Mouse (Mus musculus) pancreas, adult 10 weeks (tissue): ENCODE results near the gene Acat2. TPM values are rescaled to one million over a fixed set of nuclear protein-coding genes. Genes with fewer than 3 reads are reported as not detected.

ENCODE experiments used
- polyA plus RNA-seq: library from polyadenylated mRNA; stranded (reverse); fragments of 350-450 nt; fragmentation: Illumina TruSeq; extraction: RNeasy Lipid Tissue Mini Kit (QIAGEN cat#74804); gene quantifications from one replicate; pipeline ENCODE4 v1.2.3, GENCODE M21; 2015; ENCODE audit warnings: low read depth, low replicate concordance; ENCODE audit not compliant: insufficient read depth

Acat2 gene
- polyA plus RNA-seq, result 2.1 TPM

DNA sequence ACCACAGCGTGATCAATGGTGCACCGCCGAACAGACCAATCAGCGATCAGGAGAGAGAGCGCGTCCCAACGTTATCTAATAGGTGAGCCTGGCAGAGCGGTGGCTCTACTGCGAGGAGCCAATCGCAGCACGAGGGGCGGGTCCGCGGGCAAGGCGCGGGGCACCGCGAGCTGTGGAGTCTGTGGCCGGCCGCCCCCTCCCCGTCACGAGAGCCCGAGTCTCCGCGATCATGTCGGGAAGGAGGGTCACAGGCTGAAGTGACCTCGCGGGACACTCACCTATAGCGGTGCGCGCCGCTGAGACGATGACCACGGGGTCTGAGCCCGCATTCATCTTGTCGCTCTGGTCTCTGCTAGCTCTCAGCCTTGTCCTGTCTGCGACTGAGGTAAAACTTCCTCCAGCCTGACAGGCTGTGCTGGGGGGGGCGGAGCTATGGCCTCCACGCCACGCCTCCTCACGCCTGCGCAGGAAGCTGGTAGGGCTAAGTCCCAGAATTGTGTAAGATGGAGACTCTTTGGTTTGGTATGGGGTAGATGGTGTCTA lies at the start of gene Acat2:
Acat2 (minus strand) TSS at position 417 of the 543 bp plus-strand sequence.

DNA sequence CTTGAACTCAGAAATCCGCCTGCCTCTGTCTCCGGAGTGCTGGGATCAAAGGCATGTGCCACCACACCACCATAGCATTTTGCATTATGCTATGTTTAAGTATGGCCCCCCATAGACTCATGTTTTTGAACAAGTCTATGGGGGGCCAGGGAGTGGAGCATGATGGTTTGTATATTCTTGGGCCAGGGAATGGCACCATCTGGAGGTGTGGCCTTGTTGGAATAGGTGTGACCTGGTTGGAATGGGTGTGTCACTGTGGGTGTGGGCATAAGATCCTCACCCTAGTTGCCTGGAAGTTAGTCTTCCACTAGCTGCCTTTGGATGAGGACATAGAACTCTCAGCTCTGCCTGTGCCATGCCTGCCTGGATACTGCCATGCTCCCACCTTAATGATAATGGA lies 46.0 kb upstream of the Acat2 start, which contains the start of gene Sod2:
Sod2 (plus strand) TSS at position 301 of the 400 bp plus-strand sequence.

DNA sequence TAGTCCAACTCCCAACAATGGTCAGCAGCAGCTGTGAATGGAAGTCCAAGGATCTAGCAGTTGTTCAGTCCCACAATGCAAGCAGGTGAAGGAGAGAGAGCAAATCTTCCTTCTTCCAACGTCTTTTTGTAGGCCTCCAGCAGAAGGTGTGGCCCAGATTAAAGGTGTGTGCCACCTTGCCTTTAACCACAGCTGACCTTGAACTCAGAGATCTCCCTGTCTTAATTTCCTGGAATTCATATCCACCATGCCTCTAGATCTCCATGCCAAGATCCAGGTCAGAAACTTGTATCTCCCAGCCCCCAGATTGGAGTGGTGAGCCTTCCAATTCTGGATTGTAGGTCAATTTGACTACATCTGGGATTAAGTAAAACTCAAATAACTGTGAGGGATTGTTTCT lies 33.5 kb upstream of the Acat2 start, which contains the start of gene Wtap:
Wtap (minus strand) TSS at position 101 of the 400 bp plus-strand sequence.

DNA sequence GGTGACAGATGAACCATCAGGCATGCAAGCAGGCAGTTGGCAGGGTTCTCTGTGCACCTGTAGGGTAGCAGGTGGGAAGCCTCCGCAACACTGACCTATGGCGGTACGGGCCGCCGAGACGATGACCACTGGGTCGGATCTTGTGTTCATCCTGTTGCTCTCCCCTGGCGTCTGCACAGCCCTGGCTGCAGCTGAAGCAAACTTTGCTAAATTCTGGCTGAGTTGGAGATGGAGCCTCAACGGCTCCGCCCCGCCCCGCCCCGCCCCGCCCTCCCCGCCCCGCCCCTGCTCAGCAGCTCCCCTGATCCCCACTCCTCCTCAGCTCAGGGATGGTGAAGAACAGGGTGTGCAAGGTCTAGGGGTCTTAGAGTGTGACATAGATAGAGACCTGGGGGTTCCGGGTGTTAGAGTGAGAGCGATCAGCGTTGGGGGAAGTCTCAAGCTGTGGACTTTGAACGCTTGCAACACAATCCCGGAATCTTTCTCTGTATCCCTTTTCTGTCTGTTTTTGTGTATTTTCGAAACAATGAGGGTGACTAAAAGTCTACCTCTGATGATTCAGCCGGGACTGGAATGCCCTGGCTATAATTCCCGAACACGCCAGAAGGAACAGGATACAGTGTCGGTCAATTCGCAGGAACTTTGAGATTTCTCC lies 20.3 kb downstream of the Acat2 start, which contains the start of gene Acat3:
Acat3 (minus strand) TSS at position 450 of the 655 bp plus-strand sequence.

DNA sequence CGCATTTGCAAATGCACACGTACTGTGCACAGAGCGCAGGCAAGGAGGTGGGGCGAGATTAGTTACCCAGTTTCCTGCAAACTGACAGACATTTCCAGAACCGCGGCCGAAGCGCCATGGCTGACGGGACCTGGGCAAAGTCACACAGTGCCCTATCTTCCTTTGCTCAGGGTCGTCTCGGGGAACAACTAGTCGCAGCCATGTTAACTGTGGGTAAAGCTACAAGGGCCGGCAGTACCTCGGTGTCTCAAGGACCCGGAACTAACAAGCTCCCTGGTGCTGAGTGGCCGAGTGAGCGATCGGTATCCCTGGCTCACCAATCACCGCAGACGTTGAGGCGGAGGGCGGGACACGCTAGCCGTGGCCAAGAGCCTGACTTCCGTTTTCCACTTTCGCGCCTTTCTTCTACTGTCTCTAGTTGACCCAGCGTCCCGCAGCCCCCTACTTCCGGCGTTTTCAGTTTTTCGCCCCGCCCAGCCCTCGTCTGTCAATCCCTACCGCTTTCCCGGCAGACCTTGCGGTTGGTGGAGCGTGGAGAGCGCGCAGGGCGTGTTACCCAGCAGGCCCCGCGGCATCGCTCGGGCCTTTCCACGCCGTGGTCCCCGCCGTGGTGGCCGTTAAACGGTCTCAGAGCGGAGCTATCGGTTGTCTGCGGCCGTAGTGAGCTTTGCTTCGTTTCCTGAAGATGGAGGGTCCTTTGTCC lies 44.5 kb downstream of the Acat2 start, which contains the start of gene Mrpl18:
Mrpl18 (minus strand) TSS at position 465 of the 703 bp plus-strand sequence.

DNA sequence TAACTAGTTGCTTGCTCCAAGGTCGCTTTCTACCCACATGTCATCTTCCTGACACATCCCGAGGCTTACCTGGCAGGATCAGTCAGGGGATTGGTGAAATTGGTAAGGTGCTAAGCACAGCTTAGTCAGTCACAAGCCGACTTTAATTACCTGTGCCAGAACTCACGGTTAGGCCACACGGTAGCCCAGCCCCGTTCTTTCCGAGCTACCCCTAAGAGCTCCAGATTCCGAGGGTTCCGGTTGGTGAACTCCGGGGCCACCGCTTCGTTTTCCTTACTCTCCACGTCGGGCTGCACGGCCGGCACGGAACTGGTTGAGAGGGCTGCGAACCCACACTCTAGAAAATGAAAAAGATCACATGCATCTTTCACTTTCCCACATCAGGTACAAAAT lies 45.1 kb downstream of the Acat2 start, which contains the start of gene Tcp1:
Tcp1 (plus strand) TSS at position 214 of the 393 bp plus-strand sequence.

DNA sequence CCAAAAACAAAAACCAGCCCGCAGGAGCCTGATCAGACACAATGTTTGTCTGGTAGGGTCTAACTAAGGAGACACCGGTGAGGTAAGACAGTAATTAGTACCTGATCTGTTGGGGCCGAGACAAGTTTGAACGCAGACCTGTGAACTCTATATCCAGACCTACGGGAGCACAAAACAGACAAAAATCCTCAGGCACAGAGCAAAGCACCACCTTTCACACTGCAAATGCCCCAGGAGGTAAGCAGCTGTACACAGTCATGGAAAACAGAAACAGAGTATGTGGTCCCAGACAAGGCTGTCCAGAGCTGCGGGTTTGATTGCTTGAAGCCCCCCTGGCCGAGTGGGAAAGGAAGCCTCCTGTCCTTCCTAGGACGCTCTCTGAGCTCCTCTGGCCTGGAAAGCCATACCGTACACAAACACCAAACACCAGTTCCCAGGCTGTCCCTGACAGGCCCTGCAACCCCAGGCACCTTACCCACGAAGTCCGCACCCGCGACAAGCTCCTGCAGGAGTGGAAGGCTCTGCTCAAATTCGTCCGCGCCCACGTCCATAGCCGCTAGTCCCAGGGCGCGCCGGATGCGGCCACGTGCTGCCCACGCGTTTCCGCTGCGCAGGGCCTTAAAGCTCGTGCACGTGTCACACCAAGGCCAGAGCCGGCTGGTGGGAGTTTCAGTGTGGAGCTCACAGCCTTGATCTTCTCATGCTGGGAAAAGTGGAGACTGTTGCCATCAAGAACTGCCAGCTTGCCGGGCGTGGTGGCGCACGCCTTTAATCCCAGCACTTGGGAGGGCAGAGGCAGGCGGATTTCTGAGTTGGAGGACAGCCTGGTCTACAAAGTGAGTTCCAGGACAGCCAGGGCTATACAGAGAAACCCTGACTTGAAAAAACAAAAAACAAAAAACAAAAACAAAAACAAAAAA lies 50.9 kb downstream of the Acat2 start, which contains the start of gene Pnldc1:
Pnldc1 (minus strand) TSS at position 870 of the 920 bp plus-strand sequence.

Other genes with a start within 250 kb of the Acat2 start
- gene Igf2r, start 191.1 kb downstream of the Acat2 start, polyA plus RNA-seq, result 6.9 TPM
- not detected for gene Mas1, start 92.6 kb downstream of the Acat2 start, polyA plus RNA-seq
- 0.55 TPM for gene Mrgprh, start 84.7 kb downstream of the Acat2 start, polyA plus RNA-seq
- gene Pnldc1, start 50.5 kb downstream of the Acat2 start, polyA plus RNA-seq, result not detected
- gene Tcp1, start 45.0 kb downstream of the Acat2 start, polyA plus RNA-seq, result 42.0 TPM
- 9.9 TPM for gene Mrpl18, start 44.4 kb downstream of the Acat2 start, polyA plus RNA-seq
- not detected for gene Acat3, start 20.1 kb downstream of the Acat2 start, polyA plus RNA-seq
- gene Wtap, start 33.4 kb upstream of the Acat2 start, polyA plus RNA-seq, result 16.4 TPM
- gene Sod2, start 46.1 kb upstream of the Acat2 start, polyA plus RNA-seq, result 18.4 TPM
- not detected for gene Gpr31b, start 91.5 kb upstream of the Acat2 start, polyA plus RNA-seq
- 0.76 TPM for gene Tcp10b, start 100.4 kb upstream of the Acat2 start, polyA plus RNA-seq
- not detected for gene Unc93a, start 171.1 kb upstream of the Acat2 start, polyA plus RNA-seq